Mouse (Mus musculus) G1E-ER4 (cell line): ENCODE measurements around the gene Xpo5. TPM values are rescaled to one million over a fixed set of nuclear protein-coding genes. Genes with fewer than 3 reads are reported as not detected.

Experiments used
- GATA1 ChIP-seq: IDR thresholded peaks from one replicate; pipeline ENCODE4 v1.8.0; 2012; ENCODE audit warnings: low read length, inconsistent platforms
- polyA plus RNA-seq: library from polyadenylated mRNA; stranded (reverse); fragments of >175 nt; gene quantifications from 2 replicates; pipeline ENCODE4 v1.2.3, GENCODE M21; 2012

The Xpo5 gene
- polyA plus RNA-seq, 1 experiment: 31.0 TPM

GRCm38 (mm10) chr17:46243624-46244023 is 41.0 kb downstream of the Xpo5 start:
- TF ChIP-seq GATA1: no peak

GRCm38 (mm10) chr17:46244579-46244978 is 42.0 kb downstream of the Xpo5 start:
- TF ChIP-seq GATA1: no peak

- TF ChIP-seq GATA1: no peak
Measured at GRCm38 (mm10) chr17:46247512-46248188, 45.1 kb downstream of the Xpo5 start, which contains the start of the genes Polr1c and Yipf3. Gene Polr1c (minus strand): TSS chr17:46248054. Gene Yipf3 (plus strand): TSS chr17:46248080.

GRCm38 (mm10) chr17:46248189-46248522 is 45.6 kb downstream of the Xpo5 start:
- TF ChIP-seq GATA1: no peak

GRCm38 (mm10) chr17:46251174-46251573 is 48.6 kb downstream of the Xpo5 start:
- no peak for TF ChIP-seq GATA1

- TF ChIP-seq GATA1: no peak
Measured at GRCm38 (mm10) chr17:46252571-46253451, 50.2 kb downstream of the Xpo5 start.

GRCm38 (mm10) chr17:46253452-46254084 is 51.0 kb downstream of the Xpo5 start, which contains the start of gene Lrrc73:
Gene Lrrc73 (plus strand): TSS chr17:46253531.
- no peak for TF ChIP-seq GATA1

GRCm38 (mm10) chr17:46254106-46254505 is 51.5 kb downstream of the Xpo5 start:
- no peak for TF ChIP-seq GATA1

- no peak for TF ChIP-seq GATA1
Measured at GRCm38 (mm10) chr17:46255147-46255546, 52.6 kb downstream of the Xpo5 start.

GRCm38 (mm10) chr17:46258279-46259053 is 55.9 kb downstream of the Xpo5 start:
- TF ChIP-seq GATA1: no peak

GRCm38 (mm10) chr17:46259675-46260074 is 57.1 kb downstream of the Xpo5 start:
- TF ChIP-seq GATA1: no peak

GRCm38 (mm10) chr17:46262201-46262694 is 59.7 kb downstream of the Xpo5 start:
- no peak for TF ChIP-seq GATA1

- TF ChIP-seq GATA1: no peak
Measured at GRCm38 (mm10) chr17:46265502-46265901, 62.9 kb downstream of the Xpo5 start.

- no peak for TF ChIP-seq GATA1
Measured at GRCm38 (mm10) chr17:46265918-46266618, 63.5 kb downstream of the Xpo5 start.
